Mouse (Mus musculus) thymus, postnatal 4 days (tissue): ENCODE results near the gene Bad.
"Not testable (repeated sequence)": the region's sequence is repeated elsewhere in the genome, so short reads cannot be mapped to it uniquely, and the experiment has no call there.

Experiments used
- DNase-seq: peaks from one replicate; pipeline ENCODE4 v3.0.0; 2021

Bad gene

GRCm38 (mm10) chr19:6941372-6942248 lies at the start of gene Bad:
Gene Bad (plus strand): TSS chr19:6941861.
- peak; percentile 97 for DNase-seq

GRCm38 (mm10) chr19:6892512-6892911 lies 49.1 kb upstream of the Bad start:
- no peak for DNase-seq

- DNase-seq = no peak
Observed at GRCm38 (mm10) chr19:6893731-6894451, 47.8 kb upstream of the Bad start.

- not testable (repeated sequence) for DNase-seq
Observed at GRCm38 (mm10) chr19:6895608-6896305, 45.9 kb upstream of the Bad start.

GRCm38 (mm10) chr19:6899641-6900040 lies 42.0 kb upstream of the Bad start:
- DNase-seq = no peak

GRCm38 (mm10) chr19:6903031-6903430 lies 38.6 kb upstream of the Bad start:
- DNase-seq = no peak

- DNase-seq = no peak
Observed at GRCm38 (mm10) chr19:6904846-6905245, 36.8 kb upstream of the Bad start.

DNA sequence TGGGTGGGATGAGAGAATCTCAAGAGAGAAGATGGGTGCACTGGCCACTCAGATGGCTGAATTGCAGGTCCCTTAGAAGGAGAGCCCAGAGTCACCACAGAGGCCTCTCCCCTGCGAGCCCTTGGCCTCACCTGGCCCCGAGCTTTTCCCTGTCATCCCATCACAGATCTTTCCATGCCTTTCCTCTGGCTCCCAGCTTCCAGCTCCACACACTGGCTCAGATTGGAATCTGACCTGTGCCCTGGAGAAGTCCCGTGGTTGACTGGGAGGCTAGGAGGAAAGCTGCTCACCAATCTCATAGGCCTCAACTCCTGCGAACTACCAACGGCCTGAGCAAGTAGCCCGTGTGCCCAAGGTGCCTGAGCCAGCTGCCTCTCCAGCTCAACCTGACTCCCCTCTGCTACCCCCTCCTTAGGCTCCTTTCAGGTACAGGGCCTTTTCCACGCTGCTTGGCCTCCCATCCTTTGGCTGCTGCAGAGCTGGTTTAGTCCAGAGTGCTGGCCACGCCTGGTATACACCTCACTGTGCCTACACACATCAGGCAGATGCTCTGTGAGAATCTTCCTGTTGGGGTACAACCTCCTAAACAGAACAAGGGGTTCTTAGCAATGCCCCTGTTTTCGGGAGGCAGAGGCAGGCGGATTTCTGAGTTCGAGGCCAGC lies 36.0 kb upstream of the Bad start:
- DNase-seq = no peak

DNA sequence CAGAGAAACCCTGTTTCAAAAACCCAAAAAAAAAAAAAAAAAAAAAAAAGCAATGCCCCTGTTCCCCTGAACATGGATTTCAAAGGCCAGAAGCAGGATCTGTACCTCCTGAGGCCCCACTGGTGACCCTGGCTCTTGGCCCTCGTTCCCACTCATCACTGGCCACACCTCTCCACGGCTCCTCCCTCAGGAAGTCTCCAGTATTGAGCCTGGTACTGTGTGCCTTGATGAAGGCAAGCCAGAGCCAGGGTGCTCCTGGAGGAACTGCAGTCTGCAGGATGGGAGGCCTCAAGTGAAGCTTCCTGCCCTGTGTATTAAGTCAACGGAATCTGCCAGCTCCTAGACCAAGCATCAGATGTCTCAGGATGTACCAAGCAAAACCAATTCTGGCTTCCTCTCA lies 35.5 kb upstream of the Bad start:
- DNase-seq = no peak

GRCm38 (mm10) chr19:6907094-6907493 lies 34.6 kb upstream of the Bad start:
- no peak for DNase-seq

DNA sequence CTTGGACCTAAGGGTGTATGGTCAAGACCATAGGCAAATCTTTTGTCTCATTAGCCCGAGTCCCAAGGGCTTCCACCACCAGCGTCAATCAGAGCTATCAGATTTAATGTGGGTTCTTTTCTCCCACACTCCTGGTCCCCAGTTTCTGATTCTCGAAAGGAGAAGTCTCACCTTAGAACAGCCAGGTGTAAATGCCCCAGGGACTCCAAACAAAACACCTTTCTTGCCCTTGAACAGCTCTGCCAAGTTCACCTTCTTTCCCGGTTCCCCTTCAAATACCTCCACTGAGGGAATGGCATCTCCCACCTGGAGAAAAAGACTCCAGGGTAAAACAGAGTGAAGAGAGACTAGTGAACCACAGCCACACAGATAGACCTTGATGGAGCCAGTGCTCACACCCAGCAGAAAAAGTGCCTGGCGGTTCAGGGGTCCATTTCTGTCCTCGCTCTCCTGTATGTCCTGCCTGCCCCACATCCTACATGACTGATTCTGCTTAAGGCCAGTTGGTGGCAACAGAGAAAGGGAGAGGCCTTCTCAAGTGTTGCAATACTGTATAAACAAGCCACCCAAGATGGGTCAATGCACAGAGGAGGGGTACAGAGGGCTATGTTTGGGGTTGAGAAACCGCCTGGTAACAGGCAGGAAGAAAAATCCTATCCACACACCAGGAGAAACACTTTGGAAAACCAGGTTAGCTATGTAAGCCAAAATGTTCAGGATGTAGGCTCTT lies 33.7 kb upstream of the Bad start:
- DNase-seq = no peak

- no peak for DNase-seq
Observed at GRCm38 (mm10) chr19:6909021-6909420, 32.6 kb upstream of the Bad start.

DNA sequence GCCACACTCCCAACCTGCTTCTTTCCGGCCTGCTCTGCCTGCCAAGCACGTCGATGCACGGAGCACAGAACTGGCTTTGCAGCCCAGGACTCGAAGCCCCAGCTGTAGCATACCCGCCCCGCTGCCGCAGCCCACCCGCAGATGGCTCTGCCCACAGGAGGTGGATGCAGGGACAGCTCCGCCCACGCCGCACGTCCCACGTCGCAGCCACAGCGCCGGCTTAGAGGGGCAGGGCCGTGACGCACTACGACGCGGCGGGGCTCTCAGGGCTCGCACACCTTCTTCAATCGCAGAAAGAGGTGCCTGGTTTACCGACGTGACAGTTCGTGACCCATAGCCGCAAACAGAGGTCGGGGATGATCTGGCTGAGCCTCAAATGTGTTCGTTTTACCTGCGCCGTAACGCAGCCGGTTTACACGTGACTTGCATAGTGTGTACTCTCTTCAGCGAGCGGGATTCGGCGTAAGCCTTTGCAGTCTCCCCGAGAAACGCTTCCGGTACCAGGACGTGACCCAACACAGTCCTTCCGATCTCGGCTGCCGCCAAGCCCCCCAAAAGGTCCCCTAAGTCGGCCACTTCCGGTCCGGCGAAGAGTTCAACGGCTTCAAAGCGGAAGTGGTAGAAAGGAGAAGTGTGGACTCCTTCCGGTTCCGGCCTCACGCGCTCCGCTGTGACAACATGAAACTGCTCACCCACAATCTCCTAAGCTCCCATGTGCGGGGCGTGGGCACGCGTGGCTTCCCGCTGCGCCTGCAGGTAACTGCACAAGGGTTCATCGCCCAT lies 32.0 kb upstream of the Bad start, which contains the start of the genes Trmt112 and Prdx5:
TSS of gene Trmt112 (plus strand) at position 192 of the 783 bp plus-strand sequence.
TSS of gene Prdx5 (minus strand) at position 600 of the 783 bp plus-strand sequence.
- peak; percentile 90 for DNase-seq

DNA sequence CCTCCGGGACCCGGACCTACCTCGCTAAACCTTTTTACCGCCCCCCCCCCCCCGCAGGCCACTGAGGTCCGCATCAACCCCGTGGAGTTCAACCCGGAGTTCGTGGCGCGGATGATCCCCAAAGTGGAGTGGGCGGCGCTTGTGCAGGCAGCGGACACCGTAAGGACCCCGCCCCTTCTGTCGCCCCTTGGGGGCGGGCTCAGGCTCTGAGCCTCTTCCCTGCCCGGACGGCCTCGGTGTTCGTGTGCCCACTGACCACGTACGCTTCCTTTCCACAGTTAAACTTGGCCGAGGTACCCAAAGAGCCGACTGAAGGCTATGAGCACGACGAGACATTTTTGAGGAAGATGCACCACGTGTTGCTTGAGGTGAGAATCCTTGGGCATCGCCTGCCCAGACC lies 31.4 kb upstream of the Bad start:
- peak; percentile 65 for DNase-seq

DNA sequence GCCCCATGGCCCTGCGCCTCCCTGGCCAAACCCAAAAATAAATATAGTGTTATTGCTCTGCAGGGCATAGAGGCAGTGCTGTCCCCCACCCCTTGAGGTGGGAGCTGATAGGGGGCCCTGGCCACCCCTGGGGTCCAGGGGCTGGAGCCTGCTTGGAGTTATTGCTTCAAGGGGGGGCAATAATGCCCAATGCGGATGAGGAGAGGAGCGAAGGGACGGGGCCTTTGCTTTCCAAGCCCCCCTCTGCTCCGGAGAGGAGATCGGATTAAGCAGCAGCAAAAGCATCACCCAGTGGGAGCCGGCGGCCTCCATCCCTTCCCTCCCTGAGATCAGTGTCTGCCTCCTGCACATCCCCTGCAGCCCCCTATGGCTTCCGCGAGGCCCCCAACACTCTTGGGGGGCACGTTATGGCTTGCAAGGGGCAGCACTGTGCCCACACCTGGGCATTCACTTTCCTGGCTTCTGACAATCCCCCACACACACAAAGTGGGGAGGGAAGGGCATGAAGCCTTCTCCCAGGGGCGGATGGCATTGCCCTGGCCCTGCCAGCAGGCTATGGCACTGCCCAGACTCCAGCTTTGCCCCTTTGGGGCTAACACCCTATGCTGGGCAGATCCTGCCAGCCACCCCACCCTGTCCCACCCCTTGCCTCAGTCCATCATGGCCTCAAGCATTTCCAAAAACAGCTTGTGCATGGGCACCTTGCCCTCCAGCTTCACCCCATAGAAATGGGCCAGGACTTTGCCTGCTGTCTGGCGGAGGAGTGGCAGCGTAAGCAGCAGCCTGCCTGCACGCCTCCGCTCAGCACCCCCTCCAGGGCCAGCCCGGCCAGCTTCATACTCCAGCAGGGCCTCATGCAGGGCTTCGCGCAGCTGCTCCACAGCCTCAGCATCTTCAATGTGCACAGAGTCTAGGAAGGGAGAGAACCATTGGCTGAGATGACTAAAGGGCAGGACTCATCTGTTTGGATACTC lies 30.3 kb upstream of the Bad start:
- DNase-seq = peak; percentile 23

DNA sequence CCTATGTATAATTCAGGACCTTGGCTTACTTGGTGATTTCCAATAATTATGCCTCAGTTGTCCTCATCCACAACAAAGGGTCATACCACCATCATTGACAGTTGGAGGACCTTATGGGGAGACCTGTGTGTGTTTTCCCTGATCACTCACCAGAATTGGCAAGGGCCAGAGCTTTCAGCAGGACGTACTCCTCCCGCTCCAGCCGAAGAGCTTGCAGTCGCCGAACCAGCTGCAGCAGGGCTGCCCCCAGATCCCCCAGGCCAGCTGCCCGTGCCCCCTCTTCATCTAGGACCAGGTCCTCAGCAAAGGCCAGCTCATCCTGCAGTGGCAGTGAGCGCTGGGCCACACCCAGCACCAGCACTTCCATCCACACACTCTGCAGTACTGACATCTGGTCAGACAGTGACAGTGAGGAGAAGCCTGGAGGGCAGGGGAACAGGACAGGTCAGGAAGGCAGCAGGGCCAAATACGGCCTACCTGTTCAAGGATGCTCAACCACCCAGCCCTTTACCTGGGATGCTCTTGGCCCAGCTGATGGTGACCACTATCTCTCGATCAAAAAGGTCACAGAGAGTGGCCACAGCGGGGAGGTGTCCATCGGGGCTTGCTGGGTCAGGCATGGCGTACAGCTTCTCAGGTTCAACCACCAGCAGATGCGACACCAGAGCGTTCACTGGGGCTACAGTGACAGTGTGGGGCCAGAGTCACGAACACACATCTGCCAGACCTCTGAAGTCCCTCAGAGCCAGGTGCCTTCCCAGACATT lies 29.3 kb upstream of the Bad start:
- peak; percentile 13 for DNase-seq

DNA sequence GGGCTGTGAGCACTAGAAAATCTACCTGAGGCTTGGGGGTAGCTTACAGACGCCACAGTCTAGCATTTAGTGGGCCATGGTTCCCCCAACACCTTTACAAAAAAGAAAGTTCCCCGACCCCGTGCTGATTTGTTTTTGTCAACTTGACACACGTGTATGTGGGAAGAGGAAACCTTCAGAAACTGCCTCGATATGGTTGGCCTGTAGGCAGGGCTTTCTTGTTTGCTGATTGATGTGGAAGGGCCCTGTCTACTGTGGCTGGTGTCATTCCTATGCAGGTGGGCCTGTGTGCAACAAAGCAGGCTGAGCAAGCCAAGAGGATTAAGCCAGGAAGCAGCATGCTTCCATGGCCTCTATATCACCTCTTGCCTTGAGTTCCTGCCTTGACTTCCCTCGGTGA lies 28.6 kb upstream of the Bad start:
- peak; percentile 18 for DNase-seq

- no peak for DNase-seq
Observed at GRCm38 (mm10) chr19:6913991-6914390, 27.7 kb upstream of the Bad start.

DNA sequence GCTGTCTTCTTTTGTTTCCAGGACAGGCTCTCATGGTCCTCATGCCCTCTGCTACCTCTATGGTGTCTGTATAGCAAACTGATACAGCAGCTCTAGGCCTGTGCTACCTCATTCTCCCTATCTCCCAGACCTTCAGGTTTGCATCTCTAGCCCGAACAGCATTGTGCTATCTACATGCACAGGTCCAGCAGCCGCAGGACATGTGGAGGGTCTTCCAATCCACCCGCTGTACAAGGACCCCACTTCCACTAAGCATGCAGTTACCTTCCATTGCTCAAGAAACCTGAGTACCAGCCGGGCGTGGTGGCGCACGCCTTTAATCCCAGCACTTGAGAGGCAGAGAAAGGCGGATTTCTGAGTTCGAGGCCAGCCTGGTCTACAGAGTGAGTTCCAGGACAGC lies 27.1 kb upstream of the Bad start:
- no peak for DNase-seq
